Mouse (Mus musculus) heart, adult 2 months (tissue): ENCODE data around the gene Fbln1. TPM values are rescaled to one million over a fixed set of nuclear protein-coding genes. Genes with fewer than 3 reads are reported as not detected.

ENCODE experiments used
- DNase-seq, 2 experiments: peaks; one replicate each; pipeline ENCODE4 v3.0.0; 2021
- H3K27ac ChIP-seq: fragments of 200-600 bp; 2 replicates; pipeline ENCODE4 v1.8.1; 2022
- H3K27me3 ChIP-seq: fragments of 200-500 bp; 2 replicates; pipeline ENCODE4 v1.6.1; 2012; ENCODE audit warnings: mild to moderate bottlenecking, low read length, inconsistent platforms, mixed read lengths; ENCODE audit not compliant: control insufficient read depth, insufficient read depth
- H3K36me3 ChIP-seq: fragments of 200-500 bp; 2 replicates; pipeline ENCODE4 v1.6.1; 2012; ENCODE audit warnings: low read length, inconsistent platforms; ENCODE audit not compliant: control insufficient read depth, insufficient read depth
- H3K4me1 ChIP-seq: fragments of 200-500 bp; 2 replicates; pipeline ENCODE4 v1.6.1; 2011; ENCODE audit warnings: low read length; ENCODE audit not compliant: control insufficient read depth, insufficient read depth
- H3K4me3 ChIP-seq: fragments of 200-600 bp; 2 replicates; pipeline ENCODE4 v1.8.1; 2022
- H3K79me2 ChIP-seq: fragments of 200-500 bp; replicated peaks from 2 replicates; pipeline ENCODE4 v1.6.1; 2012; ENCODE audit warnings: mild to moderate bottlenecking, inconsistent platforms, low read length, moderate library complexity, mixed read lengths; ENCODE audit not compliant: control insufficient read depth, insufficient read depth
- H3K9ac ChIP-seq: fragments of 200-500 bp; 2 replicates; pipeline ENCODE4 v1.6.1; 2012; ENCODE audit warnings: low read depth, mild to moderate bottlenecking, control low read depth, inconsistent platforms, low read length, mixed read lengths
- CTCF ChIP-seq: fragments of 200-600 bp; IDR thresholded peaks from 2 replicates; pipeline ENCODE4 v1.8.1; 2022; ENCODE audit warnings: antibody characterized with exemption, mild to moderate bottlenecking, moderate library complexity
- EP300 ChIP-seq: fragments of 200-500 bp; IDR thresholded peaks from 2 replicates; pipeline ENCODE4 v1.6.1; 2011; ENCODE audit warnings: low read depth, low read length, control low read depth; ENCODE audit not compliant: insufficient read depth
- POLR2A ChIP-seq: fragments of 200-500 bp; IDR thresholded peaks from 2 replicates; pipeline ENCODE4 v1.6.1; 2011; ENCODE audit warnings: mild to moderate bottlenecking, low read depth, low read length, control low read depth; ENCODE audit not compliant: insufficient read depth
- WGBS: fragments of 180-500 bp; shearing (Covaris S2); methylation state at CpG from one replicate; pipeline ENCODE4 v1.1.7; 2018; 5-methylcytosine and 5-hydroxymethylcytosine counted together
- intact Hi-C: fragments of 180-260 bp; cut with DNase I; formaldehyde crosslinking; loops from one replicate; pipeline ENCODE4 v1.15.1; 2025
- polyA plus RNA-seq: library from polyadenylated mRNA; depleted of rRNA; stranded (reverse); fragments of >200 nt; gene quantifications from 2 replicates; pipeline ENCODE4 v1.2.3, GENCODE M21; 2012
- total RNA-seq, 2 experiments: library from RNA; stranded (reverse); gene quantifications; 2 replicates each; pipeline ENCODE4 v1.2.3; 2021

Fbln1 gene
- total and polyA plus RNA-seq, 3 experiments, result 88.9 to 174 (median 96.1) TPM

DNA sequence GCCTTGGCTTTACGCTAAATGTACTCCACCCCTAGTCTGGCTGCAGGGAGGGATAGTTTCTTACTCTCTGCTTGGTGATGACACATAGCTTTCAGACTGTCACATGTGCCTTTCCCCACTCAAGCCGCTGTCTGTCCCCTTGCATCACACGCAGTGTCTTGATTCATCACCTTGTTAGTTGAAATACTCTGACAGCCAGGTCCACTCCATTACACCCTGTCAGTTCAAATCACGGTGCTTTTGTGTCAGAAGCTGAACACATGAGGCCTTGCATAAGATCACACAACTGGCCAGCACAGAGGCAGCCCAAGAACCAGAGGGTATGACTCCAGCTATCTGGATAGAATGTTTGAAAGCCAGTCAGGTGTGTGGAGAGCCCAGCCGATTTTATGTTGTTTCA is 73.2 kb downstream of the Fbln1 start:
- DNase-seq, result no peak
- WGBS, result 84% methylated on average over 5 of the region's 5 CpGs
- Histone ChIP-seq H3K9ac (no peak overlapping the region), H3K27ac (no peak overlapping the region), H3K27me3 (no peaks in the 10 kb centered on the region), H3K36me3 (no peaks in the 10 kb centered on the region), H3K4me1 (no peaks in the 10 kb centered on the region), H3K79me2 (no peaks in the 10 kb centered on the region), H3K4me3 (no peak overlapping the region)
- TF ChIP-seq POLR2A (no peak), CTCF (no peak), EP300 (no peak)
- intact Hi-C loops, result no loop called here

DNA sequence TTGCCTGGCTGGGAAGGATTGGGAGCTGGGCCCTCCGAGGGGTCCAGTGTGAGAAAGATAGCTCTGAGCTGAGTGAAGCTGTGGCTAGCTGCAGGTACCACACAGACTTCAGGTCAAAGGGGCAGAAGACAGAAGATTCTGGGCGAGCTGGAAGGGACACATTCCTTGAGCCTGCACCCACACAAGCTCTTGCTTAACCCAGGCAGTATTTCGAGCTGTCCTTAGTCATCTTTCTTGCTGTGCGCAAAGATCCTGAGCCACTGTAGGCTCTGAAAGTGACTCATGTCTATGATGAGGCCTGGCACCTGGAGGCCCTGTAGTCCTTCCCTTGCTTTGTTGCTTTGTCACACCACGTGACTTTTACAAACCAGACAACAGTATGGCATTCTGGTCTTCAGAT is 76.3 kb downstream of the Fbln1 start:
- Histone ChIP-seq H3K4me1 (no peaks in the 10 kb centered on the region), H3K4me3 (no peak overlapping the region), H3K9ac (no peak overlapping the region), H3K36me3 (no peaks in the 10 kb centered on the region), H3K79me2 (no peaks in the 10 kb centered on the region), H3K27me3 (no peaks in the 10 kb centered on the region), H3K27ac (no peak overlapping the region)
- no peak for DNase-seq
- no peak for TF ChIP-seq POLR2A
- TF ChIP-seq EP300, result no peak
- no peak for TF ChIP-seq CTCF
- 78% methylated on average over 5 of the region's 5 CpGs for WGBS
- intact Hi-C loops, result no loop called here

DNA sequence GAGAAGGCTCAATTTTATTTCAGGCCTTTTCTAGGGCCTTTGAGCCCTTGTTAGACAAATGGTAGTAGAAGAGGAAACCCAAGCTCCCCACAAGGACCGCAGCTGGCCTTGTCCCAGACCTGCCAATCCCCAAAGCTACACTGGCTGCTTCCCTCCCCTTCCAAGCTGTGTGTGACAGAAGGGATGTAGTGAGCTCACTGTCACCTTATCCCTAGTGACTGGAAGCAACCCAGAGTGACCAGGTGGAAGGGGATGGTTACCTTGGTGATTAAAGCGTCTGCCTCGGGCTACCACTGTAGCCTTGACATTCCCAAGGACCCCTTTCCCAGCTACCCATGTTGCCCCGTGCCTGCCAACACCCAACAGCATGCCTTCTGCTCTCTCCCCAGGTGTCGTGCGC is 78.9 kb downstream of the Fbln1 start:
- H3K4me3 ChIP-seq, result no peak overlapping the region
- no peak overlapping the region for H3K9ac ChIP-seq
- H3K4me1 ChIP-seq, result no peaks in the 10 kb centered on the region
- TF ChIP-seq EP300, result no peak
- no peak for TF ChIP-seq CTCF
- TF ChIP-seq POLR2A, result no peak
- H3K36me3 ChIP-seq, result no peaks in the 10 kb centered on the region
- 88% methylated on average over 6 of the region's 6 CpGs for WGBS
- no peaks in the 10 kb centered on the region for H3K27me3 ChIP-seq
- intact Hi-C loops, result no loop called here
- DNase-seq, result no peak
- no peaks in the 10 kb centered on the region for H3K79me2 ChIP-seq
- no peak overlapping the region for H3K27ac ChIP-seq

DNA sequence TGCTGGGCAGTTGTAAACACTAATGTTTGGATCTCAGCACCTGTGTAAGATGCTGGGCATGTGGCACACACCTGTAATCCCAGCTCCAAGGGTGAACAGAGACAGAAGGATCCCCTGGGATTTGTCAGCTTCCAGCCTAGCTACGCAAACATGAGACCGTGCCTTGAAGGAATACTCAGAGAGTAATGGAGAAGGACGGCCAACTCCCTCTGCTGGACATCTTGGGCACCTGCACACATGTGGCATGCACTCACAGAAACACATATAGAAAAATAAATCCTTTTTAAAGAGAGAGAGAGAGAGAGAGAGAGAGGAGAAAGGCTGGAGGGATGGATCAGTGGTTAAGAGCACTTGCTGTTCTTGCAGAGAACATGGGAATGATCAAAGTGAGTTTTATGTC is 88.9 kb downstream of the Fbln1 start:
- TF ChIP-seq CTCF, result peak; percentile 28
- no peak for TF ChIP-seq POLR2A
- no peak for TF ChIP-seq EP300
- H3K27me3 ChIP-seq, result no peaks in the 10 kb centered on the region

DNA sequence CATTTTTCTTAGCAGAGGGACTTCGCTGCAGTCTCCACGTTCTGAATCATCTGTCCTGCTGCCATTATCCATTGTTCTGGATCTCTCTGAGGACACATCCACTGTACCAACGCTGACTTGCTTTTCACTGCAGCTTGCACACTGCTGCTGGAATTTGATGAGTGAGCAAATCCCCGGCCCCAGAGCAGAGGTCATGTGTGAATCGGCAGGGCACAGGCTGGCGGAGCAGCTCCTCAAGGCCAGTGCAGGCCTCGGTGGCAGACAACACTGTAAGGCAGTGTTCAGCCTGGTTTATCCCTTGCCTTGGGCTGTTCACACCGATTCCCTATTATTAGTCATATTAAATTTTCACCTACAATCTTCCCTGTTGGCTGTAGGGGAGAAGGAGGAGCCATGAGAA is 89.8 kb downstream of the Fbln1 start:
- no peaks in the 10 kb centered on the region for H3K79me2 ChIP-seq

More for the DNA sequence above, 88.9 kb downstream of the Fbln1 start:
- no peak for DNase-seq
- H3K9ac ChIP-seq, result no peak overlapping the region
- WGBS, result 80% methylated on average over 3 of the region's 3 CpGs
- no peak overlapping the region for H3K27ac ChIP-seq
- intact Hi-C loops, result no loop called here
- H3K4me1 ChIP-seq, result no peaks in the 10 kb centered on the region
- no peaks in the 10 kb centered on the region for H3K79me2 ChIP-seq
- no peak overlapping the region for H3K4me3 ChIP-seq
- no peaks in the 10 kb centered on the region for H3K36me3 ChIP-seq

DNA sequence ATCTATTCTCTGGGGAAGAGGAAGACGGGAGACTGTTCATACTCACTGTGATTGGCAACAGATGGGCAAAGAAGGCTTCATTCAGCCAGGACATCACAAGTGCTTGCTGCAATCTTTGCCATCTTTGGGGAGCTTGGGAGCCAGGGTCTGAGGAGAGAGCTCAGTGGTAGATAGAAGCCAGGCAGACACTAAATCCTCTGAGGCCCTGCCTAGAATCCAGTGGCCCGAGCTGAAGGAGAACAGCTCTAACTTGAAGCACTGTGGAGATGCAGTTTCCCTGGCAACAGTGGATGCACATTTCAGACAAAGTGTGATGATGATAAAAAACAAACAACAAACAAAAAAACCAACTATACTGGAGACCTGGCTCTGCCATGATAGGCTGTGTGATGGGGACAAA is 90.2 kb downstream of the Fbln1 start:
- H3K27me3 ChIP-seq, result no peaks in the 10 kb centered on the region
- no peak for DNase-seq
- no peaks in the 10 kb centered on the region for H3K36me3 ChIP-seq
- no peak overlapping the region for H3K9ac ChIP-seq
- intact Hi-C loops, result no loop called here
- H3K4me3 ChIP-seq, result no peak overlapping the region
- no peak overlapping the region for H3K27ac ChIP-seq
- no peaks in the 10 kb centered on the region for H3K79me2 ChIP-seq
- no peak for TF ChIP-seq CTCF
- TF ChIP-seq EP300, result no peak
- TF ChIP-seq POLR2A, result no peak
- no peaks in the 10 kb centered on the region for H3K4me1 ChIP-seq
- 49% methylated on average over 2 of the region's 2 CpGs for WGBS

More for the DNA sequence above, 89.8 kb downstream of the Fbln1 start:
- H3K9ac ChIP-seq, result no peak overlapping the region
- H3K27me3 ChIP-seq, result no peaks in the 10 kb centered on the region
- intact Hi-C loops, result no loop called here
- no peak for DNase-seq
- H3K36me3 ChIP-seq, result no peaks in the 10 kb centered on the region
- no peak overlapping the region for H3K4me3 ChIP-seq
- H3K4me1 ChIP-seq, result no peaks in the 10 kb centered on the region
- no peak for TF ChIP-seq EP300
- no peak for TF ChIP-seq POLR2A
- no peak overlapping the region for H3K27ac ChIP-seq
- 70% methylated on average over 8 of the region's 8 CpGs for WGBS

DNA sequence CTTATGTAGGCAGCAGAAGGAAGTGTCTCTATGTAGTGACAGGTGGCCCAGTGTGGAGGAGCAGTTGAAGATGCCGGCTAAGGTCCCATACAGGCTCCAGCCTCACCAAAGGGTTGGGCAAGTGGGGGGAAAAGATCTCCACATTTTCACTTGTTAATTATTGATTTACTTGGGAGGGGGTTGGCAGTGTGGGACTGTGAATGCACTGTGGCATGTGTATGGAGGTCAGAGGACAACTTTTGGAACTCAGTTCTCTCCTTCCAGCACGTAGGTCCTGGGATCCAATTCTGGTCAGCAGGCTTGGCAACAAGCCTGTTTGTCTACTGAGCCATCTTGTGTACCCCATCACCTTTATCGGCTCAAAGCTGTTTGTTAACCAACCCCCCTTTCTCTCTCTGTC is 90.8 kb downstream of the Fbln1 start:
- Histone ChIP-seq H3K27ac (no peak overlapping the region), H3K27me3 (no peaks in the 10 kb centered on the region), H3K4me1 (no peaks in the 10 kb centered on the region), H3K9ac (no peak overlapping the region), H3K4me3 (no peak overlapping the region), H3K79me2 (no peaks in the 10 kb centered on the region), H3K36me3 (no peaks in the 10 kb centered on the region)
- TF ChIP-seq CTCF (no peak), EP300 (no peak), POLR2A (no peak)
- WGBS, result 82% methylated on average over 3 of the region's 3 CpGs
- DNase-seq, result no peak
- intact Hi-C loops, result no loop called here
